Mouse (Mus musculus): Measurements from ENCODE around the gene Crtc2. TPM values are rescaled to one million over a fixed set of nuclear protein-coding genes. Genes with fewer than 3 reads are reported as not detected.
"Not testable (repeated sequence)": the region's sequence is repeated elsewhere in the genome, so short reads cannot be mapped to it uniquely, and the experiment has no call there.

Gene Crtc2
- polyA plus RNA-seq, 1 experiment from 2014 or later: 23.7 TPM

DNA sequence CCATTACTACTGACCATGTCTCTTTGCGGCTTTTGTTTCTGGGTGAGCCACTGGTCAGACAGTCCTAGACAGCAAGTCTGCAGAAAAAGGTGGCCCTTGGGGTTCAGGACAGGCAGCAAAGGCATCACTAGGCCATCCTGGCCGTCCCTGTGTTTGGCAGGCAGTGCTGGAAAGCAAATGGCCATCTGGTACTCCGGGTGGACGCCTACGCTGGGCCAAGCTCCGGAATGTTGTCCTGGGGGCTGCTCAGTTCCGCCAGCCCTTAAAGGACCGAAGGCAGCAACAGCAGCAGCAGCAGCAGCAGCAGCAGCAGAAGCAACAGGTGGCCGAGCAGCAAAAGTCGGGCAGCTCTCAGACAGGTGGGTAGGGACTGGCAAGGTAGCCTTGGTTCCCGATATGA is 21.3 kb downstream of the Crtc2 start:
- no peak overlapping the region for H3K27ac ChIP-seq (replicated peaks)
- H3K9me3 ChIP-seq: no peaks in the 10 kb centered on the region
- peaks cover 93% of the 10 kb centered on the region for H3K36me3 ChIP-seq
- WGBS: 93% methylated on average over 11 of the region's 11 CpGs
- no peak for ATAC-seq (ENCODE audit: low read depth)
- H3K4me1 ChIP-seq (replicated peaks): no peaks in the 10 kb centered on the region
- H3K4me3 ChIP-seq: no peak overlapping the region
- H3K4me2 ChIP-seq: no peak overlapping the region
- no peak overlapping the region for H3K9ac ChIP-seq
- H3K27me3 ChIP-seq: no peaks in the 10 kb centered on the region

DNA sequence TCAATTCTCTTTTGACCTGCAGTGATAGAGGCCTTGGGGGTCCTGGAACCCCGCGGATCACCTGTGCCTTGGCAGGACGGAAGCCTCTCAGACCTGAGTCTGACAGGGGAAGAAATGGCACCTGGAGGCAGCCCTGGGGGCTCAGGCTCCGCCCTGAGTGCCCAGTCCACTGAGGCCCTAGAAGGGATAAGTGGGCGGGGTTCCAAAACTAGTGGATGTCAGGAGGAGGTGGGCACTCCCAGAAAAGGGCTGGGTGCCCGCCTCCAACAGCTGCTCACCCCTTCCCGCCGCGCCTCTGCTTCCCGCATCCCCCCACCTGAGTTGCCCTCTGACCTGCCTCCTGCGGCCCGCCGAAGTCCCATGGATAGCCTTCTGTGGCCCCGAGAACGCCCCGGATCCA is 22.9 kb downstream of the Crtc2 start:
- 60% methylated on average over 16 of the region's 16 CpGs for WGBS
- no peak overlapping the region for H3K4me2 ChIP-seq
- H3K4me3 ChIP-seq: no peak overlapping the region
- ATAC-seq (ENCODE audit: low read depth): no peak
- H3K9ac ChIP-seq: no peak overlapping the region
- H3K36me3 ChIP-seq: peaks cover 89% of the 10 kb centered on the region
- no peaks in the 10 kb centered on the region for H3K9me3 ChIP-seq
- no peaks in the 10 kb centered on the region for H3K27me3 ChIP-seq
- H3K27ac ChIP-seq (replicated peaks): no peak overlapping the region
- no peaks in the 10 kb centered on the region for H3K4me1 ChIP-seq (replicated peaks)

- Histone ChIP-seq H3K27me3 (no peaks in the 10 kb centered on the region), H3K4me3 (no peak overlapping the region), H3K36me3 (peaks cover 80% of the 10 kb centered on the region), H3K4me2 (no peak overlapping the region), H3K9me3 (no peaks in the 10 kb centered on the region), H3K27ac (replicated peaks) (no peak overlapping the region), H3K4me1 (replicated peaks) (no peaks in the 10 kb centered on the region), H3K9ac (no peak overlapping the region)
- WGBS: 92% methylated on average over 9 of the region's 9 CpGs
- ATAC-seq (ENCODE audit: low read depth): no peak
These were observed 23.8 kb downstream of the Crtc2 start for GRCm38 (mm10) chr3:90277793-90278192.

DNA sequence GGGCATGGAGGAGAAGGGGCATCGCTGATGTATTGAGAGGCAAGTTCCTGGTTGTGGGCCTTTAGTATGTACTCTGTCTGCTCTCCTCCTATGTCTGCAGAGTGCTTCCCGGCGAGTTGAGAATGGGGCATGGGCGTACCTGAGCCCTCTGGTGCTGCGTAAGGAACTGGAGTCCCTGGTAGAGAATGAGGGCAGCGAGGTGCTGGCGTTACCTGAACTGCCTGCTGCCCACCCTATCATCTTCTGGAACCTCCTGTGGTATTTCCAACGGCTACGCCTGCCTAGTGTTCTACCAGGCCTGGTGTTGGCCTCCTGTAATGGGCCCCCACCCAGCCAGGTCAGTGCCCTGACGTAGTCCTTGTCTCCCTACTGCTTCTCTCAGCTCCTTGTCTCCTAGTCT is 24.2 kb downstream of the Crtc2 start:
- Histone ChIP-seq H3K4me2 (no peak overlapping the region), H3K27me3 (no peaks in the 10 kb centered on the region), H3K36me3 (peaks cover 76% of the 10 kb centered on the region), H3K4me1 (replicated peaks) (no peaks in the 10 kb centered on the region), H3K9me3 (no peaks in the 10 kb centered on the region), H3K4me3 (no peak overlapping the region), H3K9ac (no peak overlapping the region), H3K27ac (replicated peaks) (no peak overlapping the region)
- 98% methylated on average over 10 of the region's 10 CpGs for WGBS
- ATAC-seq (ENCODE audit: low read depth): no peak

GRCm38 (mm10) chr3:90279216-90279615 is 25.3 kb downstream of the Crtc2 start:
- H3K9ac ChIP-seq: no peak overlapping the region
- H3K36me3 ChIP-seq: peaks cover 66% of the 10 kb centered on the region
- ATAC-seq (ENCODE audit: low read depth): no peak
- no peak overlapping the region for H3K27ac ChIP-seq (replicated peaks)
- no peaks in the 10 kb centered on the region for H3K9me3 ChIP-seq
- no peak overlapping the region for H3K4me2 ChIP-seq
- no peaks in the 10 kb centered on the region for H3K27me3 ChIP-seq
- no peaks in the 10 kb centered on the region for H3K4me1 ChIP-seq (replicated peaks)
- 93% methylated on average over 9 of the region's 9 CpGs for WGBS
- no peak overlapping the region for H3K4me3 ChIP-seq

GRCm38 (mm10) chr3:90279743-90280142 is 25.8 kb downstream of the Crtc2 start:
- Histone ChIP-seq H3K9ac (no peak overlapping the region), H3K4me2 (no peak overlapping the region), H3K9me3 (no peaks in the 10 kb centered on the region), H3K27me3 (no peaks in the 10 kb centered on the region), H3K27ac (replicated peaks) (no peak overlapping the region), H3K36me3 (peaks cover 64% of the 10 kb centered on the region), H3K4me3 (no peak overlapping the region), H3K4me1 (replicated peaks) (no peaks in the 10 kb centered on the region)
- ATAC-seq (ENCODE audit: low read depth): no peak
- 94% methylated on average over 7 of the region's 7 CpGs for WGBS

- no peaks in the 10 kb centered on the region for H3K9me3 ChIP-seq
- no peak overlapping the region for H3K9ac ChIP-seq
- H3K27ac ChIP-seq (replicated peaks): no peak overlapping the region
- no peaks in the 10 kb centered on the region for H3K27me3 ChIP-seq
- ATAC-seq (ENCODE audit: low read depth): no peak
- H3K36me3 ChIP-seq: peaks cover 55% of the 10 kb centered on the region
- H3K4me1 ChIP-seq (replicated peaks): no peaks in the 10 kb centered on the region
- no peak overlapping the region for H3K4me3 ChIP-seq
- no peak overlapping the region for H3K4me2 ChIP-seq
- WGBS: 83% methylated on average over 9 of the region's 9 CpGs
These were observed 26.7 kb downstream of the Crtc2 start for GRCm38 (mm10) chr3:90280708-90281107.

DNA sequence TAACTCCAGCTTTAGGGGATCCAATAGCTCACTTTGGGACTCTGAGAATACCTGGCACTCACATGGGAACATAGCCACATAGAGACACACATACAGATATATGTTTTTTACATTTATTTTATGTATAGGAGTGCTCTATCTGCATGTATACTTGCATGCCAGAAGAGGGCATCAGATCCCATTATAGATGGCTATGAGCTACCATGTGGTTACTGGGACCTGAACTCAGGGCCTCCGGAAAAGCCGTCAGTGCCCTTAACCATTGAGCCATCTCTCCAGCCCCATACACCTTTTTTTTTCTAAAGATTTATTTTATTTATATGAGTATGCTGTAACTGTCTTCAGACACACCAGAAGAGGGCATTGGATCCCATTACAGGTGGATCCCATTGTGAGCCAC is 30.2 kb downstream of the Crtc2 start:
- Histone ChIP-seq H3K36me3 (peaks cover 22% of the 10 kb centered on the region), H3K9ac (no peak overlapping the region), H3K9me3 (no peaks in the 10 kb centered on the region), H3K4me2 (no peak overlapping the region), H3K27ac (replicated peaks) (no peak overlapping the region), H3K27me3 (no peaks in the 10 kb centered on the region), H3K4me1 (replicated peaks) (no peaks in the 10 kb centered on the region), H3K4me3 (no peak overlapping the region)
- WGBS: 100% methylated on average over 2 of the region's 2 CpGs
- no peak for ATAC-seq (ENCODE audit: low read depth)

- H3K9ac ChIP-seq; H3K27ac ChIP-seq (replicated peaks); H3K4me2 ChIP-seq; H3K9me3 ChIP-seq; H3K27me3 ChIP-seq; ATAC-seq (ENCODE audit: low read depth); H3K4me3 ChIP-seq; H3K36me3 ChIP-seq: not testable (repeated sequence)
- peaks cover 11% of the 10 kb centered on the region for H3K4me1 ChIP-seq (replicated peaks)
- WGBS: 73% methylated on average over 2 of the region's 3 CpGs
These were observed 35.4 kb downstream of the Crtc2 start for GRCm38 (mm10) chr3:90289403-90289802.

DNA sequence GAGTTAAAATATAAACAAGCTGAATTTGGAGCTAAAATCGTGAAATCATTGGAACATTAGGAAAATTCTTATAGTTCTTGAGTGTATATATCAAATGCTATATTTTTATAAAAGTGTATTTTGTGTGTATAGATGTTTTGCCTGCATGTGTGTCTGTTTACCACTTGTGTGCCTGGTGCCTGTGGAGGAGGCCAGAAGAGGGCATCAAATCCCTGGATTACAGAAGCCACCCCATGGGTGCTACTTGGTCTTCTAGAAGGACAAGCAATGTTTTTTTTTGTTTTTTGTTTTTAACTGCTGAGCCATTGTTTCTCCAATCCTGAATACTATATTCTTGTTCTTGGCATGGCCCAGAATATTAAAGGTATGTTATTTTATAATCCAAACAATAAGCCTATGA is 36.6 kb downstream of the Crtc2 start:
- Histone ChIP-seq H3K4me3 (no peak overlapping the region), H3K9ac (no peak overlapping the region), H3K9me3 (no peaks in the 10 kb centered on the region), H3K36me3 (no peaks in the 10 kb centered on the region), H3K4me1 (replicated peaks) (peaks cover 23% of the 10 kb centered on the region), H3K27ac (replicated peaks) (no peak overlapping the region), H3K4me2 (no peak overlapping the region), H3K27me3 (no peaks in the 10 kb centered on the region)
- WGBS: 89% methylated on average over 1 of the region's 1 CpGs
- no peak for ATAC-seq (ENCODE audit: low read depth)

DNA sequence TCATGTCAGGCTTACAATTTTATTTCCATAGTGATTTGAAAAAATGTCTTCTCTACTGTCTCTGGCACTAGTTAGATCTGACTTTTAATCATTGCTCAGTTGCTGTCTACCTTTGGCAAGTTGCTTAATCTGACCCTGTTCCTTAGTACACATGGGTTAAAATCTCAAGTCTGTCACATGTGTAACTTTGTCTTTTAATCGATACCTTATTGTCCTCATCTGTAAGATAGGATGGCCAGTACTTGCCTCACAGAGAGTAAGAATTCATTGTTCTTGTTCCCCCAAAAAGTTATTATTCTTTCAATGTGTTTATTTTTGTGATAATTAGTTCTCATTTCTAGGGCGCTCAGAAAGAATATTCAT is 38.0 kb downstream of the Crtc2 start:
- peak overlapping the region; percentile 92 for H3K4me3 ChIP-seq
- H3K9ac ChIP-seq: peak overlapping the region; percentile 82
- H3K4me1 ChIP-seq (replicated peaks): peaks cover 36% of the 10 kb centered on the region
- no peaks in the 10 kb centered on the region for H3K27me3 ChIP-seq
- H3K9me3 ChIP-seq: no peaks in the 10 kb centered on the region
- peak overlapping the region; percentile 94 for H3K27ac ChIP-seq (replicated peaks)
- peak overlapping the region; percentile 57 for H3K4me2 ChIP-seq
- WGBS: 41% methylated on average over 2 of the region's 2 CpGs
- H3K36me3 ChIP-seq: no peaks in the 10 kb centered on the region
- no peak for ATAC-seq (ENCODE audit: low read depth)

- H3K27ac ChIP-seq (replicated peaks): peak within 1 kb of the TSS; percentile 99
- H3K4me1 ChIP-seq (replicated peaks): peaks cover 38% of the 10 kb centered on the region
- peak within 1 kb of the TSS; percentile 92 for H3K4me3 ChIP-seq
- no peaks in the 10 kb centered on the region for H3K36me3 ChIP-seq
- no peaks in the 10 kb centered on the region for H3K9me3 ChIP-seq
- WGBS: under 1% methylated on average over 43 of the region's 47 CpGs
- ATAC-seq (ENCODE audit: low read depth): peak; percentile 99
- peak within 1 kb of the TSS; percentile 93 for H3K9ac ChIP-seq
- H3K4me2 ChIP-seq: peak within 1 kb of the TSS; percentile 94
- no peaks in the 10 kb centered on the region for H3K27me3 ChIP-seq
These were observed 38.6 kb downstream of the Crtc2 start, which contains the start of gene Gatad2b for GRCm38 (mm10) chr3:90292345-90293275. Gene Gatad2b, plus strand, starts transcription at chr3:90293178.
